Comparison of ENCODE assay signal across 9 mouse cellular contexts in the genomic region with DNA sequence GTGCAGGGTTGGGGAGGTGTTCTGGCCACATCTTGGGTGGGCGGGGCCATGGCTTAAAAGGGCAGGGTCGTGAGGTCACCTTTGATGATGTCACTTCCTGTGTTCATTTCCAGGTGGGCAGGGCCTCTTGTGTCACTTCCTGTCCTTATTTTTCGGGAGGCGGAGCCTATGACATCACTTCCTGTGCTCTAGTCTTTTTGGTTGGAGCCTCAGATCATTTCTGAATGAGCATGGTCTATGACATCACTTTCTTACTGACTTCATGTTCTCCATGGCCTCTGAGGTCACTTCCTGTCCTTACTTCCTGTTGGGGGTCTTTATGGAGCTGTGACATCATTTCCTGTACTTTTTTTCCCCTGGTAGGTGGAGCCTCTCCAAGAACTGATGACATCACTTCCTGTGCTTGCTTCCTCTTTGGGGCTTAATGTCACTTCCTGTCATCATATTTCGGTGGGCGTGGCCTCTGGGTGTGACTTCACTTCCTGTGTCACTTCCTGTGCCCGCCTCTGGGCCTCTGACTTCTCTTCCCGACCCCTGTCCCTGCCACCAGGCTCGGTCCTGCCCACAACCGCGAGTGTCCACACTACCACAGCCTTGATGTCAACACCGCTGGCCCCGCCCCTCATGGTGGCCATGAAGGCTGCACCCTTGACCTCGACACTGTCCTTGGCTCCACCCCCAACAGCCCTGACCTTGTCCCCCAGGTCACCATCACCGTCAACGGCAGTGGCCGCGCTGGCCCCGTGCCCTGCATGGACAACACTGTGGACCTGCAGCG. TPM values are rescaled to one million over a fixed set of nuclear protein-coding genes. Genes with fewer than 3 reads are reported as not detected.
DNase-seq lines count a peak whose midpoint lies in the region; ATAC-seq and TF ChIP-seq lines count a peak whose summit lies in the region.
"Had no signal": no experiment of that assay in that cellular context is flagged by ENCODE, and none has a peak within 500 bp of the region (broad histone marks: within the 10 kb centered on the region; RNA-seq: fewer than 3 reads in every experiment).

No protein-coding gene starts in this region.

- ATAC-seq in liver, embryonic 12.5 days = no peak
- ATAC-seq in inflammation-experienced regulatory T-cells, adult 6 months = peak; percentile 0

- TF ChIP-seq CTCF in layer of hippocampus, adult 2 months (conservative IDR thresholded peaks at IDR 0.05) = no peak

- DNase-seq in embryo, embryonic 10 days (ENCODE audit: low spot score) = peak; percentile 14
- no peak for DNase-seq in embryo, embryonic 9.5 days (ENCODE audit: extremely low spot score)
- DNase-seq in liver (peak; percentile 6), MN1 (ENCODE audit: low spot score) (peak; percentile 19)
- peak; percentile 46 for DNase-seq in thymus, postnatal 4 days
- DNase-seq in layer of hippocampus, adult 2 months (ENCODE audit: low spot score in 2 of 2) = no peak

- H3K4me3 ChIP-seq in liver, embryonic 12.5 days = no peak overlapping the region
- no peak overlapping the region for H3K4me3 ChIP-seq in layer of hippocampus, adult 2 months
- H3K4me3 ChIP-seq: lung, embryonic 15.5 days had no signal

- WGBS in liver, embryonic 12.5 days (ENCODE audit: insufficient replicate concordance) = 81% methylated on average over 20 of the region's 20 CpGs

- no peaks in the 10 kb centered on the region for H3K27me3 ChIP-seq in liver, embryonic 12.5 days (replicated peaks)
- H3K27me3 ChIP-seq: lung, embryonic 15.5 days had no signal

- no peak overlapping the region for H3K9ac ChIP-seq in liver, embryonic 12.5 days
- H3K9ac ChIP-seq: lung, embryonic 15.5 days had no signal

- no peak overlapping the region for H3K4me2 ChIP-seq in liver, embryonic 12.5 days
- H3K4me2 ChIP-seq: lung, embryonic 15.5 days had no signal

- peaks cover 81% of the 10 kb centered on the region for H3K9me3 ChIP-seq in liver, embryonic 12.5 days (replicated peaks)

- no peak overlapping the region for H3K27ac ChIP-seq in liver, embryonic 12.5 days
- no peak overlapping the region for H3K27ac ChIP-seq in layer of hippocampus, adult 2 months
- H3K27ac ChIP-seq: lung, embryonic 15.5 days had no signal

- H3K36me3 ChIP-seq in liver, embryonic 12.5 days = peaks cover 38% of the 10 kb centered on the region

- H3K4me1 ChIP-seq in liver, embryonic 12.5 days = peaks cover 17% of the 10 kb centered on the region
- H3K4me1 ChIP-seq: lung, embryonic 15.5 days had no signal

RNA-seq across cellular contexts. Expression of gene Il3ra, which starts 3.6 kb away (rescaled TPM):
- polyA plus RNA-seq in liver, embryonic 12.5 days (2016; fragmentation: Nextera tagmentation; extraction: Ambion mirVana) = 2.1 and 3.2 TPM in 2 replicates
- polyA plus RNA-seq in inflammation-experienced regulatory T-cells, adult 6 months (2017; shearing (Covaris generic)) = 1 to 10 TPM; 3.6 to 10.0 (median 4.1) TPM
- total RNA-seq in layer of hippocampus, adult 2 months (2021) = 1 to 10 TPM; 3.4 to 5.0 TPM

RNA-seq across cellular contexts. Expression of gene Olfr31, which starts 27.0 kb away (rescaled TPM):
- not detected in 2 replicates for polyA plus RNA-seq in liver, embryonic 12.5 days (2016; fragmentation: Nextera tagmentation; extraction: Ambion mirVana)
- under 1 TPM in 1 of 3 experiments, not detected in 2; 0.13 TPM for polyA plus RNA-seq in inflammation-experienced regulatory T-cells, adult 6 months (2017; shearing (Covaris generic))
- total RNA-seq in layer of hippocampus, adult 2 months (2021) = not detected
- polyA plus RNA-seq: lung, embryonic 15.5 days had no signal

RNA-seq across cellular contexts. Expression of gene Olfr721-ps1, which starts 51.4 kb away (rescaled TPM):
- polyA plus RNA-seq in liver, embryonic 12.5 days (2016; fragmentation: Nextera tagmentation; extraction: Ambion mirVana) = not detected in 2 replicates
- polyA plus RNA-seq in inflammation-experienced regulatory T-cells, adult 6 months (2017; shearing (Covaris generic)) = not detected
- total RNA-seq in layer of hippocampus, adult 2 months (2021) = not detected
- polyA plus RNA-seq: lung, embryonic 15.5 days had no signal

Comparison
In these comparisons a context has a peak if more than half of its experiments do, and no peak if none do; other contexts are left out.
1. DNase-seq: peak in embryo, embryonic 10 days (single experiment), liver (single experiment), MN1 (single experiment) and thymus, postnatal 4 days (single experiment); none in embryo, embryonic 9.5 days (single experiment) and layer of hippocampus, adult 2 months (0 of 2).